21 mouse cellular contexts compared by ENCODE assay signal in the genomic region with DNA sequence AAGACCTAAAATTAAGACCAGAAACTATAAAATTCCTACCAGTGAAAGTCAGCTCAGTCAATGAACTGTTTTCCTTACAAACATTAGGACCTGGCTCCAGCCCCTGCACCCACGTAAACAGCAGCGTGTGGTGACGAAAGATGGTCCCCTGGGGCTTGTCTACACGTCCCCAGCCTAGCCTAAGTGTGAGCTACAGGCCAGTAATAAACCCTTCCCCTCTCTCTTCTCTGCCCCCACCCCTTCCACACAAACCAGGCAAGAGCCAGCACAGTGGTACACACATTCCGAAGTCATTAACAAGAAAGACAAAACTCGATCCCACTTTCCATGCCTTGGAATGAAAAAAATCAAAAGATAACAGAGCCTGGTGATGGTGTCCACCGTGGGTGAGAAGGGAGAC. TPM values are rescaled to one million over a fixed set of nuclear protein-coding genes. Genes with fewer than 3 reads are reported as not detected.
DNase-seq lines count a peak whose midpoint lies in the region; ATAC-seq lines count a peak whose summit lies in the region.
"Had no signal": no experiment of that assay in that cellular context is flagged by ENCODE, and none has a peak within 500 bp of the region (broad histone marks: within the 10 kb centered on the region; RNA-seq: fewer than 3 reads in every experiment).

No protein-coding gene starts in this region.

- no peaks in the 10 kb centered on the region for H3K27me3 ChIP-seq in heart, embryonic 11.5 days (ENCODE audit: control insufficient read depth, insufficient read depth, low read length)
- no peaks in the 10 kb centered on the region for H3K27me3 ChIP-seq in heart, embryonic 15.5 days
- no peaks in the 10 kb centered on the region for H3K27me3 ChIP-seq in limb, embryonic 13.5 days

- peak overlapping the region; percentile 74; the same call in 1 of the 2 replicates for H3K27ac ChIP-seq in heart, embryonic 11.5 days (ENCODE audit: low read depth, low read length)
- peak overlapping the region; percentile 16; the same call in 1 of the 2 replicates for H3K27ac ChIP-seq in heart, embryonic 15.5 days
- no peak overlapping the region for H3K27ac ChIP-seq in limb, embryonic 13.5 days
- H3K27ac ChIP-seq: embryonic facial prominence, embryonic 10.5 days; heart, adult 2 months had no signal

- H3K9me3 ChIP-seq in heart, embryonic 11.5 days (replicated peaks; ENCODE audit: control insufficient read depth, low read length) = no peaks in the 10 kb centered on the region
- no peaks in the 10 kb centered on the region for H3K9me3 ChIP-seq in heart, embryonic 15.5 days (replicated peaks)
- no peaks in the 10 kb centered on the region for H3K9me3 ChIP-seq in limb, embryonic 13.5 days
- H3K9me3 ChIP-seq: embryonic facial prominence, embryonic 10.5 days; G1E had no signal

- intact Hi-C loops in heart, postnatal 25 days (cut with DNase I) = no loop called here

- peaks cover 6% of the 10 kb centered on the region; the same call in 1 of the 2 replicates for H3K36me3 ChIP-seq in heart, embryonic 11.5 days (ENCODE audit: control insufficient read depth, insufficient read depth, low read length)
- H3K36me3 ChIP-seq in heart, embryonic 15.5 days = peaks cover 7% of the 10 kb centered on the region; the same call in 1 of the 2 replicates
- peaks cover 8% of the 10 kb centered on the region; the same call in 1 of the 2 replicates for H3K36me3 ChIP-seq in limb, embryonic 13.5 days
- H3K36me3 ChIP-seq: G1E had no signal

- 46% methylated on average over 7 of the region's 7 CpGs for WGBS in heart, embryonic 11.5 days (ENCODE audit: insufficient replicate concordance)
- WGBS in heart, embryonic 15.5 days = 46% methylated on average over 7 of the region's 7 CpGs
- WGBS in limb, embryonic 13.5 days = 36% methylated on average over 7 of the region's 7 CpGs

- no peak overlapping the region for H3K4me2 ChIP-seq in heart, embryonic 11.5 days
- no peak overlapping the region for H3K4me2 ChIP-seq in heart, embryonic 15.5 days
- no peak overlapping the region for H3K4me2 ChIP-seq in limb, embryonic 13.5 days (replicated peaks)

- DNase-seq in adrenal gland, postnatal 10 days = peak; percentile 49
- no peak for DNase-seq in adrenal gland, postnatal 4 days (ENCODE audit: low spot score in 2 of 2)
- no peak for DNase-seq in heart, postnatal 25 days (ENCODE audit: low spot score)
- DNase-seq in heart, adult 9 months (ENCODE audit: low spot score in 2 of 2) = no peak
- DNase-seq: adrenal gland, postnatal 25 days; B cell, adult 2 months; cerebellum, adult 2 months; cerebellum, postnatal 10 days; gastrocnemius, postnatal 36 days; heart, adult 2 months; kidney, adult 8-10 months had no signal

- no peak for ATAC-seq in heart, embryonic 11.5 days (replicated peaks; ENCODE audit: insufficient number of reproducible peaks, low FRiP score, low TSS enrichment)
- 0 out of 2 replicates have a peak, but pooled peaks have one; percentile 41 for ATAC-seq in heart, embryonic 15.5 days (replicated peaks; ENCODE audit: insufficient number of reproducible peaks, insufficient read depth, low FRiP score, low read depth)
- ATAC-seq in limb, embryonic 13.5 days (ENCODE audit: low FRiP score, low read depth) = peak; percentile 53; the same call in 1 of the 2 replicates
- ATAC-seq: CD4-positive, CD25-positive, alpha-beta regulatory T cell, adult 4 months; forebrain, embryonic 14.5 days; hindbrain, embryonic 16.5 days; inflammation-experienced regulatory T-cells, adult 6 months; intestine, postnatal 0 days had no signal

- H3K9ac ChIP-seq in heart, embryonic 11.5 days (ENCODE audit: low read depth, low read length) = no peak overlapping the region
- H3K9ac ChIP-seq in heart, embryonic 15.5 days = no peak overlapping the region
- H3K9ac ChIP-seq in limb, embryonic 13.5 days = no peak overlapping the region

- H3K4me1 ChIP-seq in heart, embryonic 11.5 days (ENCODE audit: control insufficient read depth, insufficient read depth, low read length) = peaks cover 35% of the 10 kb centered on the region
- peaks cover 39% of the 10 kb centered on the region for H3K4me1 ChIP-seq in heart, embryonic 15.5 days (replicated peaks)
- H3K4me1 ChIP-seq in limb, embryonic 13.5 days = peaks cover 27% of the 10 kb centered on the region
- H3K4me1 ChIP-seq: embryonic facial prominence, embryonic 10.5 days had no signal

- no peak overlapping the region for H3K4me3 ChIP-seq in heart, embryonic 11.5 days (ENCODE audit: low read depth, low read length)
- H3K4me3 ChIP-seq in heart, embryonic 15.5 days = no peak overlapping the region
- no peak overlapping the region for H3K4me3 ChIP-seq in limb, embryonic 13.5 days
- H3K4me3 ChIP-seq: embryonic facial prominence, embryonic 10.5 days; heart, adult 2 months had no signal

RNA-seq across cellular contexts. Expression of a gene that starts 16.6 kb away (rescaled TPM):
- 1 to 10 TPM; 2.3 to 2.7 TPM for total RNA-seq in adrenal gland, postnatal 10 days (2021)
- total RNA-seq in adrenal gland, postnatal 4 days (2021) = 1 to 10 TPM; 4.6 TPM
- polyA plus RNA-seq in heart, embryonic 11.5 days (2014; fragmentation: Nextera tagmentation; extraction: Ambion mirVana) = 24.8 and 25.7 TPM in 2 replicates
- 1 to 10 TPM; 2.3 TPM for total RNA-seq in heart, postnatal 25 days (2021)
- 11.9 and 12.2 TPM in 2 replicates for polyA plus RNA-seq in heart, embryonic 15.5 days (2015; fragmentation: Nextera tagmentation; extraction: Ambion mirVana)
- 4.9 and 5.3 TPM in 2 replicates for polyA plus RNA-seq in limb, embryonic 13.5 days (2015; fragmentation: Nextera tagmentation; extraction: Ambion mirVana)
